In the genomic region with DNA sequence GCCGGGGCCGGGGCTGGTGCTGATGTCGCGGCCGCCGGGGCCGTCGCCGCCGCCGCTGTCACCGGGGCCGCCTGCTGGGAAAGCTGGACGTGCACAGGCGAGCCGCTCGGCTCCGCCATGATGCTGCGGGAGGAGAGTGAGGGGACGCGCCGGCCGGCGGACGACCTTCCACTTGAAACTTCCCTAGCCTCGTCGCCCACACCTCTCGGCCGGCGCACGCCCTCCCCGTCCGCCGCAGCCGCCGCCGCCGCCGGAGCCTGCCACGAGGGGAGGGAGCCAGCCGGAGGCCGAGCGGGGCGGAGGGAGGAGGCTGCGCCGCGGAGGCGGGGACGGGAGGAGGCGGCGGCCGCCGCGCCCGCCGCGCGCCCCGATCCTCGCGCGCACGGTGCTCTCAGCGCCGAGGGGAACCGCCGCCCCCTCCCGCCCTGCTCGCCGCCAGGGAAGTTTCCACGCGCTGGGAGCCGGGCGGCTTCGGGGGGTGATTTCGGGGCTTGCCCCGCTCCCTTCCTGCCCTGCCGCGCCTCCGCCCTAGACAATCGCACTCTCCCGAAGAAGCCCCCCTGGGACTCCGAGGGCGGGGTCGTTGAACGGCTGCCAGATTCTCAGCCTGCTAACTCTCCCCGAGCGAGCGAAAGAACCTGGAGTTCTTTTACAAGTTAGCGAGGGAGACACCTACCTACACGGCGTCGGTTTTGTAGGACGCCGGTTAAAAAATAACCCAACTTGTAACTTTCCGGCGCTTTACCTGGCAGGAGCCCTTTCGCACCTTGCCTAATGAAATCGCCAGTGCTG, we compare ENCODE assay signal across 7 mouse cellular contexts. TPM values are rescaled to one million over a fixed set of nuclear protein-coding genes. Genes with fewer than 3 reads are reported as not detected.
DNase-seq lines count a peak whose midpoint lies in the region; ATAC-seq and TF ChIP-seq lines count a peak whose summit lies in the region.

TSS of gene Stk39 (minus strand) at position 510 of the 792 bp plus-strand sequence.

- no peaks in the 10 kb centered on the region for H3K27me3 ChIP-seq in intestine, embryonic 15.5 days (replicated peaks)
- no peaks in the 10 kb centered on the region; the same call in none of the 2 replicates for H3K27me3 ChIP-seq in midbrain, embryonic 10.5 days (ENCODE audit: low read depth, poor library complexity, severe bottlenecking)
- peaks cover 13% of the 10 kb centered on the region for H3K27me3 ChIP-seq in spleen, adult 2 months (ENCODE audit: control insufficient read depth, insufficient read depth, low read length)

- no peaks in the 10 kb centered on the region for H3K36me3 ChIP-seq in intestine, embryonic 15.5 days
- peaks cover 8% of the 10 kb centered on the region for H3K36me3 ChIP-seq in midbrain, embryonic 10.5 days
- H3K36me3 ChIP-seq in spleen, adult 2 months (ENCODE audit: control insufficient read depth, insufficient read depth, low read length), result no peaks in the 10 kb centered on the region

- TF ChIP-seq CTCF in spleen, adult 2 months (IDR thresholded peaks at IDR 0.05; ENCODE audit: extremely low read depth, insufficient read depth, insufficient read length, insufficient replicate concordance), result no peak

- no peak for TF ChIP-seq POLR2A in spleen, adult 2 months (IDR thresholded peaks at IDR 0.05; ENCODE audit: low read depth, low read length)

- peak within 1 kb of the TSS; percentile 96 for H3K4me3 ChIP-seq in intestine, embryonic 15.5 days (replicated peaks)
- peak within 1 kb of the TSS; percentile 88 for H3K4me3 ChIP-seq in midbrain, embryonic 10.5 days
- peak within 1 kb of the TSS; percentile 58 for H3K4me3 ChIP-seq in spleen, adult 2 months (ENCODE audit: extremely low read depth, insufficient read depth, insufficient read length)

- peak within 1 kb of the TSS; percentile 91 for H3K27ac ChIP-seq in intestine, embryonic 15.5 days
- peak within 1 kb of the TSS; percentile 98 for H3K27ac ChIP-seq in midbrain, embryonic 10.5 days (replicated peaks)
- peak within 1 kb of the TSS; percentile 42; the same call in 1 of the 2 replicates for H3K27ac ChIP-seq in spleen, adult 2 months (ENCODE audit: insufficient read depth, low read length)

- WGBS in intestine, embryonic 15.5 days, result under 1% methylated on average over 54 of the region's 99 CpGs
- WGBS in midbrain, embryonic 10.5 days, result under 1% methylated on average over 89 of the region's 99 CpGs
- WGBS in spleen, adult 2 months, result 2% methylated on average over 83 of the region's 99 CpGs

- peak; percentile 90 for ATAC-seq in intestine, embryonic 15.5 days

- peak within 1 kb of the TSS; percentile 96 for H3K4me2 ChIP-seq in intestine, embryonic 15.5 days (replicated peaks)

- H3K9me3 ChIP-seq in intestine, embryonic 15.5 days, result no peaks in the 10 kb centered on the region
- H3K9me3 ChIP-seq in midbrain, embryonic 10.5 days (replicated peaks), result no peaks in the 10 kb centered on the region

- peak; percentile 90 for DNase-seq in adrenal gland, postnatal 10 days
- peak; percentile 91 for DNase-seq in embryo, embryonic 11 days
- no peak for DNase-seq in gonadal fat pad, adult 2 months (ENCODE audit: low read depth)
- peak; percentile 62 to 78 for DNase-seq in left cerebral cortex, postnatal 36 days (ENCODE audit: low spot score in 2 of 2)
- DNase-seq in midbrain, embryonic 10.5 days (ENCODE audit: low spot score), result peak; percentile 85
- peak in 1 of 2 experiments; percentile 41 for DNase-seq in spleen, adult 2 months (ENCODE audit: low read depth in 1 of 2, low spot score in 2 of 2)

- 0 out of 2 replicates have a peak, but pooled peaks cover 3% of the 10 kb centered on the region for H3K4me1 ChIP-seq in intestine, embryonic 15.5 days (replicated peaks)
- H3K4me1 ChIP-seq in midbrain, embryonic 10.5 days, result peaks cover 54% of the 10 kb centered on the region
- H3K4me1 ChIP-seq in spleen, adult 2 months (ENCODE audit: control insufficient read depth, insufficient read depth, insufficient read length), result peaks cover 9% of the 10 kb centered on the region; the same call in 1 of the 2 replicates

- H3K9ac ChIP-seq in intestine, embryonic 15.5 days, result peak within 1 kb of the TSS; percentile 83

- intact Hi-C loops in left cerebral cortex, postnatal 36 days (cut with DNase I), result loop anchor here (2.0 to 5.0 kb wide), 2 partner anchors 55 to 105 kb away; no protein-coding TSS in a partner anchor

RNA-seq across cellular contexts. Expression of gene Stk39, which starts in this region (rescaled TPM):
- 10 to 100 TPM; 50.2 to 69.4 TPM for total RNA-seq in adrenal gland, postnatal 10 days (2021)
- polyA plus RNA-seq in gonadal fat pad, adult 2 months (2012; rRNA removed), result 14.5 and 20.0 TPM in 2 replicates
- 14.2 and 14.5 TPM in 2 replicates for polyA plus RNA-seq in intestine, embryonic 15.5 days (2015; fragmentation: Nextera tagmentation; extraction: Ambion mirVana)
- 10 to 100 TPM; 77.5 to 80.1 TPM for total RNA-seq in left cerebral cortex, postnatal 36 days (2021)
- 30.1 and 37.5 TPM in 2 replicates for polyA plus RNA-seq in midbrain, embryonic 10.5 days (2016; fragmentation: Nextera tagmentation; extraction: Ambion mirVana)
- 3.7 and 3.8 TPM in 2 replicates for polyA plus RNA-seq in spleen, adult 2 months (2012; rRNA removed)

Comparison
In these comparisons a context has a peak if more than half of its experiments do, and no peak if none do; other contexts are left out.
1. H3K27ac ChIP-seq: peak in every context shown above with its lines; median percentile 98 in midbrain, embryonic 10.5 days; 91 in intestine, embryonic 15.5 days; 42 in spleen, adult 2 months.